Mouse (Mus musculus): Measurements from ENCODE around the gene Vsig8. TPM values are rescaled to one million over a fixed set of nuclear protein-coding genes. Genes with fewer than 3 reads are reported as not detected.

Gene Vsig8
- polyA plus RNA-seq, 1 experiment from 2014 or later = 0.08 TPM

DNA sequence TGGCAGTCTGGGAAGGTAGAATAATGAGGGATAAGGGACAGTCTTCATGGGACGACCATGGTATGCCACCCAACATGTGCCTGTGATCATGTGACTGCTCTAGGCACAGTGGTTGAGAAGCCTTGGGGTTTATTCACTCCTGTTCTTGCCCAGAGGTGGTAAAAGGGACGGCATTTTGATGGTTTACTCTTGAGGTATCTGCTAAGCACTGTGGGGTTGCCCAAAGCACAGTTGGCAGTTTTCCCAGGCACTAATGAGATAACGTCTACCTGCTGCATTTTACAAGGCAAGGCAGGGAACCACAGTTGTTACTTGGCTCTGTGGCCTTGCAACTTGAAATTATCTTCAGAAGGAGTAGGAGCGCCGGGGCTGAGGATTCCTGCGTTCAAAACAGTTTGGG, 15.9 kb upstream of the Vsig8 start:
- no peak overlapping the region for H3K27ac ChIP-seq (ENCODE audit: low read depth, low read length)

DNA sequence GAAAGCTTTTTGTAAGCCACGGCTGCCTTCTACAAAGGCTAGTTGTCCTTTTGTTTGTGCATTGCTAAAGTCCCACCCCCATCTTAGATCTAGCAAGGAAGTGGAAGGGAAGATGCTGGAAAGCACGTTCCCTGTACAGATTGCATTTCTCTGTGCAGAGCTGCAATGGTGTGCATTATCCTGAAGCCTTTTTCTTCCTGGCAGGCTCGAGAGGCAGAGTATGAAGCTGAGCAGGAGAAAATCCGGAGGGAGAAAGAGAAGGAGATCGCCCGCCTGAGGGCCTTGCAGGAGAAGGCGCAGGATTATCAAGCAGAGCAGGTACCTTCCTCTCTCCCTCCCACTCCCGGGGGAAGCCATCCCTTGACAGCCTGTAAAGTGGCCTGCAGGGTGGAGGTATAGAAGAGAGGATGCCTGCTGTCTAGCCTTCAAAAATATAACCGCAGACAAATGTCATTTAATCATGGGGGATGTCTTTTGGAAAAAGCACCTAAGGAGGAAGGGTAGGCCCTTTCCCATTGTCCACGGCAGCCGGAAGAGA, 15.4 kb upstream of the Vsig8 start:
- 0 out of 2 replicates have a peak, but pooled peaks have one; percentile 41 for ATAC-seq (ENCODE audit: low FRiP score)
- peaks cover 4% of the 10 kb centered on the region; the same call in 1 of the 2 replicates for H3K4me1 ChIP-seq (ENCODE audit: control insufficient read depth, insufficient read depth, low read length)
- no peak overlapping the region for H3K4me2 ChIP-seq
- peak; percentile 68 for DNase-seq (ENCODE audit: low spot score, missing footprints)
- H3K36me3 ChIP-seq (ENCODE audit: control insufficient read depth, insufficient read depth, low read length) = no peaks in the 10 kb centered on the region
- no peak overlapping the region for H3K9ac ChIP-seq (ENCODE audit: low read length)
- H3K4me3 ChIP-seq (ENCODE audit: low read depth, low read length) = no peak overlapping the region
- H3K27ac ChIP-seq (ENCODE audit: low read depth, low read length) = no peak overlapping the region
- H3K27me3 ChIP-seq (ENCODE audit: control insufficient read depth, insufficient read depth, low read length) = no peaks in the 10 kb centered on the region
- H3K9me3 ChIP-seq (ENCODE audit: control insufficient read depth, low read length) = no peaks in the 10 kb centered on the region
- WGBS = 43% methylated on average over 11 of the region's 11 CpGs

More for the DNA sequence above, 15.9 kb upstream of the Vsig8 start:
- no peak for ATAC-seq (ENCODE audit: low FRiP score)
- Histone ChIP-seq H3K9ac (ENCODE audit: low read length) (no peak overlapping the region), H3K4me3 (ENCODE audit: low read depth, low read length) (no peak overlapping the region), H3K27me3 (ENCODE audit: control insufficient read depth, insufficient read depth, low read length) (no peaks in the 10 kb centered on the region), H3K4me2 (no peak overlapping the region), H3K4me1 (ENCODE audit: control insufficient read depth, insufficient read depth, low read length) (peaks cover 4% of the 10 kb centered on the region; the same call in 1 of the 2 replicates), H3K36me3 (ENCODE audit: control insufficient read depth, insufficient read depth, low read length) (no peaks in the 10 kb centered on the region), H3K9me3 (ENCODE audit: control insufficient read depth, low read length) (no peaks in the 10 kb centered on the region)
- DNase-seq (ENCODE audit: low spot score, missing footprints) = no peak
- WGBS = 69% methylated on average over 6 of the region's 6 CpGs

DNA sequence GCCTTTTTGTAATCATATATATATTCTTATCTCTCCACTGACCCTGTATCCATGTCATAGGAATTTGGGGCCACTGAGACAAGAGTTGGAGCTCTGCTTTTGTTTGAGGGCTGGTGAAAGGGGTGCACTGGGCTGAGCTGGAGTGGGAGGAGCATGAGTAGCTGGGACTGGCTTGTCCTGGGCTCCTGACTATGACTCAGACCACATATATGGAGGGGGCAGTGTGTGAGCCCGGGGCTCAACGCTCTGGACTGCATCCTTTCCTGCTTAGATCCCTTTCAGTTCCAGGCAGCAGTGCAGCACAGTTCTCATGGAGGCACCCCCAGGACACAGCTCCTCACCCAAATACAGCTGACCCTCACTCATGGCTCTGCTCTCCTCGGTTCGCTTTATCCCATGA, 9.7 kb upstream of the Vsig8 start:
- no peak for ATAC-seq (ENCODE audit: low FRiP score)

DNA sequence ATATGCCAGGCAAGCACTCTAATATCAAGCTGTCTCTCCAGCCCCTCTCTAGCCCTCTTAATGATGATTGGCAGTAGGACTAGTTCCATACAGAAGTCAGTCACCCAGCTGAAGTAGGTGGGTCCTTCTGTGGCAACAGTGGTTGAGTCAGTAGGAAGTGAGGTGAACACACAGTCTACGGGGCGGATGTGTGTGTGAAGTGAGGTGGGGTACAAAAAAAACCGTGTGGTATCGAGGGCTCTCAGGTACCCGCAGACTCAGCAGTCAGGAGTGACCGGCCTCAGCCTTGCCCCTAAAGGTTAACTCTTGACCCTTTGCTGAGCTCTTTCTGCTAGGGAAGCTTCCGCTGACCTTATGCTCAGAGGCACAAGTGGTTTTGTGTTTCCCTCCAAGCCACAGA, 7.2 kb upstream of the Vsig8 start:
- DNase-seq (ENCODE audit: low spot score, missing footprints) (no peak), ATAC-seq (ENCODE audit: low FRiP score) (no peak)
- Histone ChIP-seq H3K27ac (ENCODE audit: low read depth, low read length) (no peak overlapping the region), H3K4me3 (ENCODE audit: low read depth, low read length) (no peak overlapping the region), H3K27me3 (ENCODE audit: control insufficient read depth, insufficient read depth, low read length) (peaks cover 3% of the 10 kb centered on the region; the same call in 1 of the 2 replicates), H3K9ac (ENCODE audit: low read length) (no peak overlapping the region), H3K36me3 (ENCODE audit: control insufficient read depth, insufficient read depth, low read length) (no peaks in the 10 kb centered on the region), H3K4me1 (ENCODE audit: control insufficient read depth, insufficient read depth, low read length) (peaks cover 19% of the 10 kb centered on the region), H3K9me3 (ENCODE audit: control insufficient read depth, low read length) (no peaks in the 10 kb centered on the region), H3K4me2 (no peak overlapping the region)
- WGBS = 47% methylated on average over 7 of the region's 7 CpGs

More for the DNA sequence above, 9.7 kb upstream of the Vsig8 start:
- Histone ChIP-seq H3K4me3 (ENCODE audit: low read depth, low read length) (no peak overlapping the region), H3K27me3 (ENCODE audit: control insufficient read depth, insufficient read depth, low read length) (peaks cover 3% of the 10 kb centered on the region; the same call in 1 of the 2 replicates), H3K9me3 (ENCODE audit: control insufficient read depth, low read length) (no peaks in the 10 kb centered on the region), H3K27ac (ENCODE audit: low read depth, low read length) (no peak overlapping the region), H3K4me1 (ENCODE audit: control insufficient read depth, insufficient read depth, low read length) (peaks cover 18% of the 10 kb centered on the region), H3K4me2 (no peak overlapping the region), H3K36me3 (ENCODE audit: control insufficient read depth, insufficient read depth, low read length) (no peaks in the 10 kb centered on the region), H3K9ac (ENCODE audit: low read length) (no peak overlapping the region)
- 93% methylated on average over 4 of the region's 4 CpGs for WGBS
- DNase-seq (ENCODE audit: low spot score, missing footprints) = no peak

DNA sequence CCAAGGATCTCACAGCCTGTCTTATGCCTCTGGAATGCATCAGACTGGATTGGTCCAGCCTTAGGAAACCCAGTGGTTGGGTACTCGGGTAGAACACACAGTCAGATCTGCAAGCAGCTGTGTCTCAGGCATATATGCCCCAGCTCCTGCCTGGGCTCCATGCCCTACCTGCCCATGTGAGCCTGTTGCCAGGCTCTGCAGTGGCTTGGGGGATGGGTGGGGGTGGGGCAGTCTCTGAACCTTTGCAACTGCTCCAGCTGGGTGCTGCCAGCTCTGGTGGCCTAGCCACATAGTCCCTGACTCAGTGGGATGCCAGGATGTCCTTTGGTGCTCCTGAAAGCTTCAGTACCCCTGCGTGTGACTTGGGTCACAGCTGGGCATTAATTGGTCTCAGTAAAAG, 6.4 kb upstream of the Vsig8 start:
- Histone ChIP-seq H3K36me3 (ENCODE audit: control insufficient read depth, insufficient read depth, low read length) (no peaks in the 10 kb centered on the region), H3K4me2 (no peak overlapping the region; the same call in 1 of the 2 replicates), H3K27me3 (ENCODE audit: control insufficient read depth, insufficient read depth, low read length) (peaks cover 3% of the 10 kb centered on the region; the same call in 1 of the 2 replicates), H3K4me3 (ENCODE audit: low read depth, low read length) (no peak overlapping the region), H3K9ac (ENCODE audit: low read length) (no peak overlapping the region), H3K4me1 (ENCODE audit: control insufficient read depth, insufficient read depth, low read length) (peaks cover 19% of the 10 kb centered on the region), H3K27ac (ENCODE audit: low read depth, low read length) (no peak overlapping the region), H3K9me3 (ENCODE audit: control insufficient read depth, low read length) (no peaks in the 10 kb centered on the region)
- no peak for DNase-seq (ENCODE audit: low spot score, missing footprints)
- 8% methylated on average over 2 of the region's 2 CpGs for WGBS
- peak; percentile 17; the same call in 1 of the 2 replicates for ATAC-seq (ENCODE audit: low FRiP score)

DNA sequence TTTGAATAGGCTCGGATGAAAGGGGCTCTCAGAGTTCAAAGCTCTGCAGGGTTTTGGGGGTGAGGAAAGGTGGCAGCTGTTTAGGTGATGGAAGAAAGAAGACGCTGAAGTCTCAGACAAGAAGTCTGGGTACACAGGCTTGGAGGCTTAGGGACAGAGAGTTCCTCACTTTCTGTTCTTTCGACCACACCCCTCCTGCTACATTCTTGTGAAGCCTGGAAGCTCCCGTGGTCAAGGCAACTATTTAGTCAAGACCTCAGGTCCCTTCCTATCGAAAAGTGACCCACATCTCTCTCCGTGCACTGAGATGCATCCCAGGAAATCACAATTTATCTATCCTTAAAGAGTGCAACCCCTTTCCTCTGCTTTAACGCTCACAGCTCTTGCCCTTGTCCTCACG, 6.0 kb upstream of the Vsig8 start:
- Histone ChIP-seq H3K36me3 (ENCODE audit: control insufficient read depth, insufficient read depth, low read length) (no peaks in the 10 kb centered on the region), H3K9me3 (ENCODE audit: control insufficient read depth, low read length) (no peaks in the 10 kb centered on the region), H3K9ac (ENCODE audit: low read length) (peak overlapping the region; percentile 64), H3K4me3 (ENCODE audit: low read depth, low read length) (peak overlapping the region; percentile 36), H3K4me1 (ENCODE audit: control insufficient read depth, insufficient read depth, low read length) (peaks cover 19% of the 10 kb centered on the region), H3K27me3 (ENCODE audit: control insufficient read depth, insufficient read depth, low read length) (peaks cover 3% of the 10 kb centered on the region; the same call in 1 of the 2 replicates), H3K27ac (ENCODE audit: low read depth, low read length) (no peak overlapping the region), H3K4me2 (peak overlapping the region; percentile 69)
- ATAC-seq (ENCODE audit: low FRiP score) (no peak), DNase-seq (ENCODE audit: low spot score, missing footprints) (peak; percentile 88)
- WGBS = 2% methylated on average over 8 of the region's 8 CpGs

DNA sequence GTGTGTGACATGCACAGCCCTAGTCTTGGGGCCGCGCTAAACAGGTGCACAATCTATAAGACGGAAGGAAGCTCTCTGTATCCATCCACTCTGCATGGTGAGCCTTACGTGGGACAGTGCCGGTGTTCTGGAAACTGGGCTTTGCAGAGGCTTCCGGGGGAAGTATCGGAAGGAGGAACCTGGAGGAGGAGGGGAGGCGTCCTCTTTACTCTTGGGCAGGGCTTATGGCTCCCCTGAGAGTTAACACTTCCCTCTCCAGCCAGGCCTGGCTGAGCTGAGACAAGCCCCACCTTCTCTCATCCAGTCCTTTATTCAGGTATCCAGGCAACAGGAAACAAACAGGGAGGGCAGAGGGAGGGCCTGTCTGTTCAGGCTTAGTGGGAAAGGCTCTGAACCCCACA, 5.2 kb upstream of the Vsig8 start:
- Histone ChIP-seq H3K9ac (ENCODE audit: low read length) (peak overlapping the region; percentile 64), H3K27ac (ENCODE audit: low read depth, low read length) (no peak overlapping the region)
- 0% methylated on average over 8 of the region's 8 CpGs for WGBS

DNA sequence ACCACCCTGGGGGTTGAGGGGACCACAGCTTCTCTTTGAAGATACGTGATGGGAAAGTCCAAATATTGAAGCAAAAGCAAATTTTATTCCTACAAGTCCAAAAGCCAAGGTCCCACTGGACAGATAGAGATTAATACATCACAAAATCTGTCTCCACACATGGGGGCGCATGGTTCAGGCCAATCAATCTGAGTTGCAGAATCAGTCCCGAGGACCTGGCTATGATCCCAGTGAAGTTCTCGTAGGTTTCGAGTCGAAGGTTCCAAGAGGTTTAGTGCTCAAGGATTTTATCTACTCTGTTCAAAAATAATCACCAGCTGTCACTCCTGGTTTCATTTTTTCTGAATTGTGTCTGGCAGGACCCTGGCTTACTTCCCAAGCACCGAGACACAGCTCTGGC, 4.7 kb upstream of the Vsig8 start:
- Histone ChIP-seq H3K4me2 (peak overlapping the region; percentile 69; the same call in 1 of the 2 replicates), H3K9ac (ENCODE audit: low read length) (peak overlapping the region; percentile 64; the same call in 1 of the 2 replicates), H3K9me3 (ENCODE audit: control insufficient read depth, low read length) (no peaks in the 10 kb centered on the region), H3K4me3 (ENCODE audit: low read depth, low read length) (no peak overlapping the region), H3K36me3 (ENCODE audit: control insufficient read depth, insufficient read depth, low read length) (no peaks in the 10 kb centered on the region), H3K4me1 (ENCODE audit: control insufficient read depth, insufficient read depth, low read length) (peaks cover 19% of the 10 kb centered on the region), H3K27me3 (ENCODE audit: control insufficient read depth, insufficient read depth, low read length) (peaks cover 3% of the 10 kb centered on the region; the same call in 1 of the 2 replicates), H3K27ac (ENCODE audit: low read depth, low read length) (no peak overlapping the region)
- peak; percentile 81 for DNase-seq (ENCODE audit: low spot score, missing footprints)
- WGBS = 51% methylated on average over 7 of the region's 7 CpGs
- 0 out of 2 replicates have a peak, but pooled peaks have one; percentile 13 for ATAC-seq (ENCODE audit: low FRiP score)

More for the DNA sequence above, 5.2 kb upstream of the Vsig8 start:
- peaks cover 3% of the 10 kb centered on the region; the same call in 1 of the 2 replicates for H3K27me3 ChIP-seq (ENCODE audit: control insufficient read depth, insufficient read depth, low read length)
- no peaks in the 10 kb centered on the region for H3K36me3 ChIP-seq (ENCODE audit: control insufficient read depth, insufficient read depth, low read length)
- peak overlapping the region; percentile 69 for H3K4me2 ChIP-seq
- ATAC-seq (ENCODE audit: low FRiP score) = peak; percentile 91
- H3K9me3 ChIP-seq (ENCODE audit: control insufficient read depth, low read length) = no peaks in the 10 kb centered on the region
- peak overlapping the region; percentile 36 for H3K4me3 ChIP-seq (ENCODE audit: low read depth, low read length)
- DNase-seq (ENCODE audit: low spot score, missing footprints) = peak; percentile 96
- peaks cover 19% of the 10 kb centered on the region for H3K4me1 ChIP-seq (ENCODE audit: control insufficient read depth, insufficient read depth, low read length)

DNA sequence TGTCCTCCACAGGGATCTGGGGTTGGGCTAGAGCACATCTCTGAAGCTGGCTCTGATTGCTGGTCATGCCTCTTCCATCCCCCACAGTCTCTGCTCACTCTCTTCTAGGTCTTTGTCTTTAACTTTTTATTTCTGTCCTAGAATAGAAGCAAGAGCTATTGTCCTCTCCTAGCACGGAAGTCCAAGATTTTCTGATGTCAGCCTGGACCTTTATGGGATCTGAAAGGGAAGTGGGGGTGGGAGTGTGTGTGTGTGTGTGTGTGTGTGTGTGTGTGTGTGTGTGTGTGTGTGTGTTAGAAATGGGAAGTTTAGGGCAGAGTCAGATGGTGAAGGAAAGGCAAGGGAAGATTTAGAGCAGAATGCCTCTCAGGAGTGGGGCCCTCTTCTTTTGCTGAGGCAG, 3.1 kb upstream of the Vsig8 start:
- Histone ChIP-seq H3K27ac (ENCODE audit: low read depth, low read length) (no peak overlapping the region), H3K36me3 (ENCODE audit: control insufficient read depth, insufficient read depth, low read length) (no peaks in the 10 kb centered on the region), H3K27me3 (ENCODE audit: control insufficient read depth, insufficient read depth, low read length) (peaks cover 3% of the 10 kb centered on the region; the same call in 1 of the 2 replicates), H3K4me2 (no peak overlapping the region), H3K9me3 (ENCODE audit: control insufficient read depth, low read length) (no peaks in the 10 kb centered on the region), H3K4me3 (ENCODE audit: low read depth, low read length) (no peak overlapping the region), H3K9ac (ENCODE audit: low read length) (no peak overlapping the region), H3K4me1 (ENCODE audit: control insufficient read depth, insufficient read depth, low read length) (peaks cover 19% of the 10 kb centered on the region)
- no peak for ATAC-seq (ENCODE audit: low FRiP score)
- 67% methylated on average over 1 of the region's 1 CpGs for WGBS
- peak; percentile 82 for DNase-seq (ENCODE audit: low spot score, missing footprints)
